Mouse (Mus musculus) intestine, embryonic 16.5 days (tissue): ENCODE results near the gene Gm14322. TPM values are rescaled to one million over a fixed set of nuclear protein-coding genes. Genes with fewer than 3 reads are reported as not detected.
A peak's percentile ranks its signal among the peaks of the same experiment; 100 is the strongest.
"Not testable (repeated sequence)": the region's sequence is repeated elsewhere in the genome, so short reads cannot be mapped to it uniquely, and the experiment has no call there.

ENCODE experiments used
- ATAC-seq: fragments of 200-750 bp; cut with Nextera tagmentation; 2 replicates; pipeline ENCODE4 v1.8.0; 2017; ENCODE audit warnings: moderate TSS enrichment, moderate library complexity
- H3K27ac ChIP-seq: fragments of 300-500 bp; sonication (generic); 2 replicates; pipeline ENCODE4 v1.5.1; 2014; ENCODE audit warnings: mild to moderate bottlenecking, low read length
- H3K27me3 ChIP-seq: fragments of 300-500 bp; sonication (generic); replicated peaks from 2 replicates; pipeline ENCODE4 v1.6.1; 2014; ENCODE audit warnings: low read length, control low read depth, mixed read lengths; ENCODE audit not compliant: control insufficient read depth, insufficient read depth
- H3K36me3 ChIP-seq: fragments of 300-500 bp; sonication (generic); 2 replicates; pipeline ENCODE4 v1.6.1; 2014; ENCODE audit warnings: low read length, control low read depth; ENCODE audit not compliant: control insufficient read depth, insufficient read depth
- H3K4me1 ChIP-seq: fragments of 300-500 bp; sonication (generic); 2 replicates; pipeline ENCODE4 v1.6.1; 2014; ENCODE audit warnings: low read length, control low read depth, mixed read lengths; ENCODE audit not compliant: control insufficient read depth, insufficient read depth
- H3K4me2 ChIP-seq: fragments of 300-500 bp; sonication (generic); 2 replicates; pipeline ENCODE4 v1.6.1; 2014; ENCODE audit warnings: low read depth, low read length, control low read depth
- H3K4me3 ChIP-seq: fragments of 300-500 bp; sonication (generic); 2 replicates; pipeline ENCODE4 v1.5.1; 2014; ENCODE audit warnings: mild to moderate bottlenecking, low read length
- H3K9ac ChIP-seq: fragments of 300-500 bp; sonication (generic); 2 replicates; pipeline ENCODE4 v1.6.1; 2014; ENCODE audit warnings: low read depth, low read length
- H3K9me3 ChIP-seq: fragments of 300-500 bp; sonication (generic); 2 replicates; pipeline ENCODE4 v1.6.1; 2016; ENCODE audit warnings: low read length, control low read depth; ENCODE audit not compliant: control insufficient read depth
- WGBS: fragments of 180-500 bp; shearing (Covaris S2); extraction: QIAGEN DNeasy Blood & Tissue Kit; methylation state at CpG from one replicate; pipeline ENCODE4 v1.1.7; 2014; 5-methylcytosine and 5-hydroxymethylcytosine counted together
- polyA plus RNA-seq: library from polyadenylated mRNA; unstranded; fragments of >200 nt; fragmentation: Nextera tagmentation; extraction: Ambion mirVana; gene quantifications from 2 replicates; pipeline ENCODE4 v1.2.1, GENCODE M21; 2015

The Gm14322 gene
- 3.1 and 6.0 TPM in 2 replicates for polyA plus RNA-seq

DNA sequence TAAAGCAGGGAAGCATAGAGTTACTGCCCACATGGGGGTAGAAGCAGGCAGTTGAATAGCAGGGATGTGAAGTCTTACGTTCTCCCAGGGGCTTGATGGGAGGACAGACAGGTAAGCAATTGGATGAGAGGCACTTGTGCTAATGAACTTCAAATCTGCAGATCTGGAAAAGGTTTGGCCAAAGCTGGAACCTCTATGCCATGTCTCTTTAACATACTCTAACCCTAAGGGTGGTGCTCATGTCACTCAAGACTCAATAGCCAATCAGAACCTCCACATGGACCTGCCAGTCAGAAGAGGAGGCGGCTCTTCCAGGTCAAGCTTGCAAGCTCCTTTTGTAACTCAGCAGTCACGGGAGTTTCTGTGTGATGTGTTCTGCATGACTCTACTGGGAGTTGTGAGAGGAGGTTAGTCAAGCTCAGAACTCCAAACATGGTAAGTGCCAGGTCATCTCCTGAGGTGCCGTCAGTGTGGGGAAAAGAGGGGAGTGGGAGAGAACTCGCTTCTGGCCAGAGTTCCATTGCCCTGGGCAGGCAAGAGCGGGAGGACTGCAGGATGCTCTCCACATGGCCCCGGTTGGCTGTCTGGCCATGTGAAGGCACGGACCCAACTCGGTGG, at the start of gene Gm14322:
Gm14322 (plus strand) TSS at position 348 of the 618 bp plus-strand sequence.
- not testable (repeated sequence) for H3K4me1 ChIP-seq, ATAC-seq, H3K27ac ChIP-seq, H3K9me3 ChIP-seq, H3K9ac ChIP-seq, H3K27me3 ChIP-seq, H3K36me3 ChIP-seq
- peak within 1 kb of the TSS; percentile 33 for H3K4me3 ChIP-seq
- H3K4me2 ChIP-seq, result 0 out of 2 replicates have a peak within 1 kb of the TSS, but pooled peaks have one; percentile 16
- 20% methylated on average over 9 of the region's 9 CpGs for WGBS

DNA sequence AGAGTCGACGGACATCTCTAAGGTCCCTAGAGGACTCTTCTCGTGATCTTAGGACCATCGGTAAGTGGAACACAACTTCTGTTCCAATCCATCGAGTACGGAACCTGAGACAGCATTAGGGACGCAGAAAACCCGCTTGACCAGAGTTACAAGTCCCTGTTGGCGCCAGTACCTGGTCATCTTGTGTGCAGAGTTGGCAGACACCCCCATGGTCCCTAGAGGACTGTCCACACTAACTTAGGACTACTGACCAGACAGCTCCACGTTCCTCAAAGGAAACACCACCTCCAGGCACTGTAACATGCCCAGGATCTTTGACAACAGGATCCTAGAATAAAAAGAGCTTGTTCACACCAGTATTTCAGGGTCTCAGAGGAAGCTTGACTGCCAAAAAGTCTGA, 17.6 kb upstream of the Gm14322 start:
- H3K4me3 ChIP-seq, H3K27ac ChIP-seq, H3K4me2 ChIP-seq, H3K4me1 ChIP-seq, H3K9ac ChIP-seq, H3K36me3 ChIP-seq, H3K9me3 ChIP-seq, H3K27me3 ChIP-seq, ATAC-seq: not testable (repeated sequence)
- 67% methylated on average over 4 of the region's 10 CpGs for WGBS

DNA sequence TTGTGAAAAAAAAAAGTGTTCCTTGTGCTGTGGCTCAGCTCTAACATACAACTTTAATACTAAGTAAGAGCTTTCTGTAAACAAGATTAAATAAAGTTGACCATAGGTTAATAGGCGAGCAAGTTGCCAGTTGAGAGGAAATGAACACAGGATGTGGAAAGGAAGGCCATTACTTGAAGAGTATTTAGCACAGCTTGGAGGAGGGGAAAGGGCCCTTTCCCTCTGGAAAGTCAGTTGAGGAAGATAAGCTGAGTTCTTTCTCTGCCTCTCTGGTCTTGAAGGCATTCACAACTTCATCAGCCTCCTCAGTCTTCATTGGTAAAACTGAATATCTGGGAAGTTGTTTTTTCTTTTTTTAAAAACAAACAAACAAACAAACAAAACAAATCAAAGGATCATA, 28.3 kb downstream of the Gm14322 start:
- not testable (repeated sequence) for H3K36me3 ChIP-seq, H3K9me3 ChIP-seq, H3K27me3 ChIP-seq, H3K9ac ChIP-seq, H3K27ac ChIP-seq, H3K4me2 ChIP-seq, ATAC-seq, H3K4me3 ChIP-seq, H3K4me1 ChIP-seq
- WGBS, result 75% methylated on average over 1 of the region's 1 CpGs

DNA sequence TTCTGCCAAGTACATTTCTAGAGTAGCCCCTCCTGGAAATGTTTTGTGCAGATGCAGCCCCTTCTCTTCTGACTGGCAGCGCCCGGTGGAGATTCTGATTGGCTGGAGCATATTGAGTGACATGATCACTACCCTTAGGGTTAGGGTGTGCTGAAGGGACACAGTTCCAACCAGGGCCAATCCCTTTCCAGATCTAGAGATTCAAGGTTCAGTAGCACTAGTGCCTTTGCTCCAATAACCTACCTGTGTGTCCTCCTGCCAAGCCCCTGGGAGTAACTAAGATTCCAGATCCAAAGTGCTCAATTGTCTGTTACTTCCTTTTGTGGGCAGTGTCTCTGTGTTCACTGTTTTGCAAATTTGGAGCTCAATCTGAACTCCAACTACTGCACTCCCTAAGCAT, 47.1 kb downstream of the Gm14322 start:
- not testable (repeated sequence) for H3K27me3 ChIP-seq, H3K4me2 ChIP-seq, H3K4me1 ChIP-seq, H3K36me3 ChIP-seq, H3K27ac ChIP-seq, H3K4me3 ChIP-seq, ATAC-seq, H3K9ac ChIP-seq, H3K9me3 ChIP-seq
- WGBS, result no CpG with 5 or more reads among the region's 2 CpGs

Other genes starting within 250 kb of the Gm14322 start
- not detected in 2 replicates for gene Gm14406, start 181.1 kb upstream of the Gm14322 start, polyA plus RNA-seq
- gene Gm14325, start 81.0 kb downstream of the Gm14322 start, polyA plus RNA-seq, result 27.8 and 29.2 TPM in 2 replicates
- gene Gm14327, start 137.8 kb downstream of the Gm14322 start, polyA plus RNA-seq, result 3.3 and 4.8 TPM in 2 replicates
- 1.1 and 1.2 TPM in 2 replicates for gene Zfp972, start 166.3 kb downstream of the Gm14322 start, polyA plus RNA-seq
- gene Gm14326, start 198.0 kb downstream of the Gm14322 start, polyA plus RNA-seq, result 12.9 and 13.7 TPM in 2 replicates